ENCODE assay signal across 25 mouse cellular contexts in the genomic region with DNA sequence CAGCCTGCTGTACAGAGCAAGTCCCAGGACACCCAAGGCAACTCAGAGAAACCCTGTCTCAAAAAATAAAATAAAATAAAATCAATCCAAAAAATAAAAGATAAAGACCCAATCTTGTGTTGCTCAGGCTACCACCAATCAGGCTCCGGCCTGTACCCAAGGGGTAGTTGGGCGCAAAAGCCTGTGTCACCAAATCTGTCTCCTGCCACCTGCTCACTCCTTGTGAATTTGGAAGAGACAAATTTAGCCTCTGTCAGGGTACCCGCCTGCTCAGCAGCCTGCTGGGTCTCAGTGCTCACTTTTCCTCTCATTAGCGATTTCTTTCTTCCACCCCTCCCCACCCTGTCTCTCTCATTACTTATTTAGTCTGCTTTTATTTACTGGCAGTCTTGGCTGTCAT.
"Had no signal": no experiment of that assay in that cellular context is flagged by ENCODE, and none has a peak within 500 bp of the region (broad histone marks: within the 10 kb centered on the region; RNA-seq: fewer than 3 reads in every experiment).

No protein-coding gene starts in this region.

- H3K9me3 ChIP-seq: heart, embryonic 10.5 days; limb, embryonic 15.5 days; liver, embryonic 12.5 days had no signal

- H3K4me1 ChIP-seq: heart, embryonic 10.5 days; heart, embryonic 12.5 days; hindbrain, embryonic 13.5 days; hindbrain, embryonic 15.5 days; kidney, embryonic 15.5 days; limb, embryonic 13.5 days; limb, embryonic 15.5 days; liver, embryonic 12.5 days had no signal

- H3K4me2 ChIP-seq: heart, embryonic 12.5 days; hindbrain, embryonic 13.5 days; hindbrain, embryonic 15.5 days; kidney, embryonic 15.5 days; limb, embryonic 13.5 days; limb, embryonic 15.5 days; liver, embryonic 12.5 days had no signal

- H3K4me3 ChIP-seq: heart, embryonic 10.5 days; heart, embryonic 12.5 days; hindbrain, embryonic 13.5 days; hindbrain, embryonic 15.5 days; kidney, embryonic 15.5 days; limb, embryonic 13.5 days; limb, embryonic 15.5 days; liver, embryonic 12.5 days had no signal

- H3K36me3 ChIP-seq: heart, embryonic 12.5 days; hindbrain, embryonic 13.5 days; hindbrain, embryonic 15.5 days; kidney, embryonic 15.5 days; limb, embryonic 13.5 days; limb, embryonic 15.5 days; liver, embryonic 12.5 days had no signal

- ATAC-seq: hindbrain, postnatal 0 days; intestine, embryonic 16.5 days; liver, embryonic 12.5 days had no signal

- H3K27ac ChIP-seq: heart, embryonic 10.5 days; hindbrain, embryonic 13.5 days; hindbrain, embryonic 15.5 days; hindbrain, postnatal 0 days; kidney, embryonic 15.5 days; kidney, postnatal 0 days; limb, embryonic 13.5 days; limb, embryonic 15.5 days; liver, embryonic 12.5 days; liver, embryonic 14.5 days had no signal

- H3K27me3 ChIP-seq: heart, embryonic 12.5 days; hindbrain, embryonic 13.5 days; hindbrain, embryonic 15.5 days; kidney, embryonic 15.5 days; limb, embryonic 13.5 days; limb, embryonic 15.5 days; liver, embryonic 12.5 days had no signal

- H3K9ac ChIP-seq: heart, embryonic 12.5 days; hindbrain, embryonic 13.5 days; hindbrain, embryonic 15.5 days; kidney, embryonic 15.5 days; limb, embryonic 13.5 days; limb, embryonic 15.5 days; liver, embryonic 12.5 days; liver, embryonic 14.5 days had no signal

- DNase-seq: gastrocnemius, postnatal 14 days; gastrocnemius, postnatal 36 days; heart, adult 18-20 months; heart, postnatal 14 days; heart, postnatal 36 days; kidney, adult 11 months; kidney, adult 2 months; kidney, adult 9 months; kidney, postnatal 14 days; kidney, postnatal 36 days; layer of hippocampus, adult 9-11 months; layer of hippocampus, postnatal 36 days; left cerebral cortex, postnatal 4 days had no signal
